Mouse (Mus musculus) intestine, embryonic 15.5 days (tissue): ENCODE measurements around the gene Pde4dip. TPM values are rescaled to one million over a fixed set of nuclear protein-coding genes. Genes with fewer than 3 reads are reported as not detected.

ENCODE experiments used
- ATAC-seq: fragments of 200-750 bp; cut with Nextera tagmentation; 2 replicates; pipeline ENCODE4 v1.8.0; 2017; ENCODE audit warnings: moderate TSS enrichment, moderate library complexity
- H3K27ac ChIP-seq: fragments of 300-500 bp; sonication (generic); 2 replicates; pipeline ENCODE4 v1.5.1; 2015; ENCODE audit warnings: mild to moderate bottlenecking, inconsistent platforms
- H3K27me3 ChIP-seq: fragments of 300-500 bp; sonication (generic); replicated peaks from 2 replicates; pipeline ENCODE4 v1.6.1; 2015; ENCODE audit warnings: inconsistent platforms
- H3K36me3 ChIP-seq: fragments of 300-500 bp; sonication (generic); 2 replicates; pipeline ENCODE4 v1.6.1; 2015; ENCODE audit warnings: inconsistent platforms
- H3K4me1 ChIP-seq: fragments of 300-500 bp; sonication (generic); replicated peaks from 2 replicates; pipeline ENCODE4 v1.6.1; 2015; ENCODE audit warnings: inconsistent platforms
- H3K4me2 ChIP-seq: fragments of 300-500 bp; sonication (generic); replicated peaks from 2 replicates; pipeline ENCODE4 v1.6.1; 2015; ENCODE audit warnings: mild to moderate bottlenecking, inconsistent platforms
- H3K4me3 ChIP-seq: fragments of 300-500 bp; sonication (generic); replicated peaks from 2 replicates; pipeline ENCODE4 v1.5.1; 2015; ENCODE audit warnings: inconsistent platforms
- H3K9ac ChIP-seq: fragments of 300-500 bp; sonication (generic); 2 replicates; pipeline ENCODE4 v1.6.1; 2015; ENCODE audit warnings: inconsistent platforms
- H3K9me3 ChIP-seq: fragments of 300-500 bp; sonication (generic); 2 replicates; pipeline ENCODE4 v1.6.1; 2016; ENCODE audit warnings: inconsistent platforms
- WGBS: fragments of 180-500 bp; shearing (Covaris S2); methylation state at CpG from one replicate; pipeline ENCODE4 v1.1.7; 2015; 5-methylcytosine and 5-hydroxymethylcytosine counted together
- polyA plus RNA-seq: library from polyadenylated mRNA; unstranded; fragments of >200 nt; fragmentation: Nextera tagmentation; extraction: Ambion mirVana; gene quantifications from 2 replicates; pipeline ENCODE4 v1.2.1, GENCODE M21; 2015

Pde4dip gene
- polyA plus RNA-seq, 1 experiment from 2014 or later: 23.8 TPM

- Histone ChIP-seq H3K9me3 (no peaks in the 10 kb centered on the region), H3K4me1 (no peaks in the 10 kb centered on the region), H3K4me2 (no peak overlapping the region), H3K27me3 (no peaks in the 10 kb centered on the region), H3K4me3 (no peak overlapping the region), H3K9ac (no peak overlapping the region), H3K27ac (no peak overlapping the region), H3K36me3 (no peaks in the 10 kb centered on the region)
- 88% methylated on average over 11 of the region's 11 CpGs for WGBS
- ATAC-seq: no peak
Observed at GRCm38 (mm10) chr3:97710134-97710533, 178.4 kb downstream of the Pde4dip start.

DNA sequence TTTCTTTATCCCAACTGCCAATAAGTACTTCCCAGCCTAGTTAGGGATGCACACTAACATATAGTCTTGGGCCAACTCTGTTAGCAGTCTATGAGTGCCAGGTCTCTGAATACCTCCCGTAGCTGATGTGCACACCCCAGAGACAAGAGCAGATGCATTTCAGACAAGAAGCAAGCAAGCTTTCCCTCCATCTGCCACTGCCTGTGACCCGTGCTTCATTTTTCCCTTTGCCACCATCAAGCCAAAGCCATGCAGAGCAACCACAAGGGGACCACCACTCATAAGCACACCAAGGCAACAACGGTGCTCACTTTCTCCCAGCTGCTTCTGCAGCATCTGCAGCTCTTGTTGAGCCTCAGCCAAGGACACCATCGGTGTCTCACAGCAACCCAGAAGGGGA, 181.9 kb downstream of the Pde4dip start:
- no peaks in the 10 kb centered on the region for H3K27me3 ChIP-seq

DNA sequence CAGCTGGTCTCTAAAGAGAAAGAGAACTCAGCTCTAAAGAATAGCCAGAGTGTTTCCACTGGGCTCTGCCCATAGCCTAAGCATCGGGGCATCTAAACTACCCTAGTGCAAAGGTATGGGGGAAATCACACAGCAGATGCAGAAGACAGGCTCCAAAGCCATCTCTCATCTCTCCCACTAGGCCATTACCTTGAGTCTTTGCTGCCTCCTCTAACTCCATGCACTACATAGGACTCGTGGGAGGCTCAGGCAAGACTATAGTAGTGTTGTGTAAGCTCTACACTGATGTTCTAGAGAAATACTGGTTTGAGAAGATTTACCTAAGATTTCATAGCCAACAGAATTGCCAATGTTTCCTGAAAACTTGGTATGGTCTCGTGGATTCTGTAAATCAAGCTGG, 183.0 kb downstream of the Pde4dip start:
- H3K9me3 ChIP-seq: no peaks in the 10 kb centered on the region
- 79% methylated on average over 3 of the region's 3 CpGs for WGBS
- no peaks in the 10 kb centered on the region for H3K36me3 ChIP-seq
- H3K4me3 ChIP-seq: no peak overlapping the region
- no peak overlapping the region for H3K4me2 ChIP-seq
- H3K4me1 ChIP-seq: no peaks in the 10 kb centered on the region
- H3K27me3 ChIP-seq: no peaks in the 10 kb centered on the region
- no peak overlapping the region for H3K9ac ChIP-seq
- H3K27ac ChIP-seq: no peak overlapping the region
- no peak for ATAC-seq

More for the DNA sequence above, 181.9 kb downstream of the Pde4dip start:
- 92% methylated on average over 4 of the region's 4 CpGs for WGBS
- H3K36me3 ChIP-seq: no peaks in the 10 kb centered on the region
- no peak overlapping the region for H3K27ac ChIP-seq
- no peak for ATAC-seq
- no peak overlapping the region for H3K4me3 ChIP-seq
- H3K9me3 ChIP-seq: no peaks in the 10 kb centered on the region
- H3K9ac ChIP-seq: no peak overlapping the region
- no peak overlapping the region for H3K4me2 ChIP-seq
- no peaks in the 10 kb centered on the region for H3K4me1 ChIP-seq

DNA sequence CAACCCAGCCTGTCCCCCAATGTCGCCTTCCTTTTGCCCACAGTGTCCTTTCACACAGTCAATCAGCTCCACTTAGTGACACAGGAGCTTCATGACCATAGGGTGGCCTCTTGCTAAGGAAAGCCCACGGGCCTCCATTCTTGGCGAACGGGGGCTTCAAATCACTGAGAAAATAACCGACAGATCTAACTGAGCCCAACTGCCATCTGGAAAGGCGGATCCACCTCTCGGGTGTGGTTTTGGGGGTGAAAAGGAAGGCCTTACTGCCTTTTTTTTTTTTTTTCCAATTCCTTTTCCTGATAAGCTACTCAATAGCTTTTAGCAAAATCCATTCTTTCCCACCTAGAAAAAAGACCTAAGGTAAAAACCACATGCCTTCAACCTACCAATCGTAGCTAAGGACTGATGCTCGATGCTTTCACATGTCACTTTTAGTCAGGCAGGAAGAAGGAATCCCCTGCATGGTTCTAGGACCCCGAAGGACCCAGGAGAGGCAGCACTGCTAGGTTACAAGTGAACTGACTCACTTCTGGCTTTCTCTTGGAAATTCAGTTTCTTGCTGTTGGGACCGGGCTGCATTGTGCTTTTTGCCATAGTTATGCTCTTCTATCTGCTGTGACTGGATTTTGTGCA, 185.9 kb downstream of the Pde4dip start:
- H3K4me3 ChIP-seq: no peak overlapping the region
- no peak overlapping the region for H3K27ac ChIP-seq
- ATAC-seq: no peak
- H3K27me3 ChIP-seq: no peaks in the 10 kb centered on the region
- no peaks in the 10 kb centered on the region for H3K36me3 ChIP-seq
- H3K4me1 ChIP-seq: no peaks in the 10 kb centered on the region
- no peak overlapping the region for H3K9ac ChIP-seq
- WGBS: 91% methylated on average over 11 of the region's 11 CpGs
- H3K4me2 ChIP-seq: no peak overlapping the region
- H3K9me3 ChIP-seq: no peaks in the 10 kb centered on the region

GRCm38 (mm10) chr3:97701198-97701597, 187.3 kb downstream of the Pde4dip start:
- WGBS: 46% methylated on average over 3 of the region's 3 CpGs
- Histone ChIP-seq H3K4me3 (no peak overlapping the region), H3K36me3 (no peaks in the 10 kb centered on the region), H3K9ac (no peak overlapping the region), H3K27me3 (no peaks in the 10 kb centered on the region), H3K9me3 (no peaks in the 10 kb centered on the region), H3K4me1 (no peaks in the 10 kb centered on the region), H3K4me2 (no peak overlapping the region), H3K27ac (no peak overlapping the region)
- ATAC-seq: no peak

- WGBS: 81% methylated on average over 3 of the region's 3 CpGs
- no peaks in the 10 kb centered on the region for H3K36me3 ChIP-seq
- H3K9ac ChIP-seq: no peak overlapping the region
- H3K9me3 ChIP-seq: no peaks in the 10 kb centered on the region
- ATAC-seq: no peak
- no peak overlapping the region for H3K27ac ChIP-seq
- H3K4me3 ChIP-seq: no peak overlapping the region
- no peak overlapping the region for H3K4me2 ChIP-seq
- no peaks in the 10 kb centered on the region for H3K4me1 ChIP-seq
- no peaks in the 10 kb centered on the region for H3K27me3 ChIP-seq
Observed at GRCm38 (mm10) chr3:97699061-97699460, 189.4 kb downstream of the Pde4dip start.

DNA sequence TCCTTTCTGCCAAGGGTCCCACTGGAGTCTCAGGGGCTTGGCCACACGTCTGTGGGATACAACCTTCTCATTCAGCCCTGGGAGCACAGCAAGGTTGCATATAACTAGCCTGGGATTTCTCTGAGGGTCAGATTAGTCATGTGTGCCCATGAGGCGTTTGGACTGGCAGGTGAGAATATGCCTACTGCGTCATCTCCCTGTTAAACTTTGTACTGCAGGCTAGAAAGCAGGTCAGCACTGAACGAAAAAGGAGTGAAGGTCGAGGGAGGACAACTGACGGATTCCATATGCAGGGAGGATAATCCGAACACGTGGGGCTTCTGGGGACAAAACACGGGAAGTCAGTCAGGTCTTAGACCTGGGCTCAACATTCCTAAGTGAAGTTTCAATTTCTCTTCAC, 191.2 kb downstream of the Pde4dip start:
- no peaks in the 10 kb centered on the region for H3K36me3 ChIP-seq
- no peak overlapping the region for H3K9ac ChIP-seq
- no peak overlapping the region for H3K4me2 ChIP-seq
- H3K9me3 ChIP-seq: no peaks in the 10 kb centered on the region
- no peaks in the 10 kb centered on the region for H3K4me1 ChIP-seq
- H3K4me3 ChIP-seq: no peak overlapping the region
- H3K27ac ChIP-seq: no peak overlapping the region
- H3K27me3 ChIP-seq: no peaks in the 10 kb centered on the region
- no peak for ATAC-seq
- WGBS: 61% methylated on average over 9 of the region's 9 CpGs

- no peaks in the 10 kb centered on the region for H3K27me3 ChIP-seq
- H3K9me3 ChIP-seq: no peaks in the 10 kb centered on the region
- H3K9ac ChIP-seq: no peak overlapping the region
- no peak for ATAC-seq
- no peaks in the 10 kb centered on the region for H3K4me1 ChIP-seq
- no peak overlapping the region for H3K4me2 ChIP-seq
- H3K36me3 ChIP-seq: no peaks in the 10 kb centered on the region
- no peak overlapping the region for H3K27ac ChIP-seq
- 83% methylated on average over 9 of the region's 9 CpGs for WGBS
- H3K4me3 ChIP-seq: no peak overlapping the region
Observed at GRCm38 (mm10) chr3:97696866-97697265, 191.6 kb downstream of the Pde4dip start.

GRCm38 (mm10) chr3:97693806-97694205, 194.7 kb downstream of the Pde4dip start:
- Histone ChIP-seq H3K4me2 (no peak overlapping the region), H3K4me1 (peaks cover 9% of the 10 kb centered on the region; the same call in 1 of the 2 replicates), H3K9ac (no peak overlapping the region), H3K27ac (no peak overlapping the region), H3K27me3 (no peaks in the 10 kb centered on the region), H3K36me3 (no peaks in the 10 kb centered on the region), H3K4me3 (no peak overlapping the region), H3K9me3 (no peaks in the 10 kb centered on the region)
- ATAC-seq: no peak
- WGBS: 79% methylated on average over 6 of the region's 6 CpGs

GRCm38 (mm10) chr3:97691443-97692017, 197.0 kb downstream of the Pde4dip start:
- no peak overlapping the region for H3K9ac ChIP-seq
- H3K9me3 ChIP-seq: no peaks in the 10 kb centered on the region
- no peaks in the 10 kb centered on the region for H3K27me3 ChIP-seq
- peaks cover 9% of the 10 kb centered on the region; the same call in 1 of the 2 replicates for H3K4me1 ChIP-seq
- 79% methylated on average over 12 of the region's 12 CpGs for WGBS
- no peaks in the 10 kb centered on the region for H3K36me3 ChIP-seq
- H3K27ac ChIP-seq: no peak overlapping the region
- H3K4me2 ChIP-seq: peak overlapping the region; percentile 31
- ATAC-seq: no peak
- H3K4me3 ChIP-seq: no peak overlapping the region

DNA sequence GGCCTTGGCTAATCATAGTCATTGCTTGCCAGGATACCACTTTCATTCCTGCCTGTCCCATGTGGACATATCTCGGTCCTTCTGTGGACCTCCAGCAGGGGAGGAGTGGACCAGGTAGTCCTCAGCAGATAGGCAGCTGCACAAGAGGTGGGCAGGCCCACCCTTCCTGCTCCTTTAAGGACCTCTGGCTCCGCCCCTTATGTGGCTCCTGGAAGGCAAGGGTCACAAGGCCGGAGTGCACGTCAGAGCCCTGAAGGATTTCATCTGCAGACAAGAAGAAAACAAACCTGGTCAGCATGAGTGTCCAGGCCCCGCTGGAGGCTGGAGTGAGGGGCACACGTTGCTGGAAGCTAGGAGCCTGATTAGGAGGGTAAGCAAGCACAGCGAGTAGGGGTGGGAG, 197.9 kb downstream of the Pde4dip start:
- 39% methylated on average over 7 of the region's 7 CpGs for WGBS
- no peak overlapping the region for H3K9ac ChIP-seq
- peak; percentile 52 for ATAC-seq
- H3K27ac ChIP-seq: no peak overlapping the region
- H3K9me3 ChIP-seq: no peaks in the 10 kb centered on the region
- H3K4me3 ChIP-seq: no peak overlapping the region
- H3K4me2 ChIP-seq: peak overlapping the region; percentile 31
- H3K4me1 ChIP-seq: peaks cover 9% of the 10 kb centered on the region; the same call in 1 of the 2 replicates
- no peaks in the 10 kb centered on the region for H3K36me3 ChIP-seq
- no peaks in the 10 kb centered on the region for H3K27me3 ChIP-seq

DNA sequence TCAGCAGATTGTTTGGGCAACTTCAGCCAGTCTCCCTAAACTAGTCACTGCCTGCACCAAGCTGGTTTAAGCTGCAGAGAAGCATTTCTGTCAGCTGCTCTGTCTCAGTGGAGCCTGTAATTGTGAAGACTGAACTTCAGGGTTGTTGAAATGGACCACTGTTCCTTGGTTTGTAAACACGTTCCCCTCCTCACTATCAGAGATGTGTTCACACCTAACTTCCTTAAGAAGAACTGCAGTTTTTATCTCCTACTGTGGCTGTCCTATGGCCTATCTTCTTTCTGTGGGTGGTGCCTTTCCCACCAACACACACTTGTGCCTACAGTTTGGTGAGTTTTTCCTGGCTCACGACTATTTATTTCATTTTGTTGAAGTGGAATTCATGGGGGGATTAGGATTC, 199.2 kb downstream of the Pde4dip start:
- Histone ChIP-seq H3K27ac (no peak overlapping the region), H3K4me3 (no peak overlapping the region), H3K27me3 (no peaks in the 10 kb centered on the region), H3K4me1 (peaks cover 9% of the 10 kb centered on the region; the same call in 1 of the 2 replicates), H3K9me3 (no peaks in the 10 kb centered on the region), H3K36me3 (no peaks in the 10 kb centered on the region), H3K4me2 (no peak overlapping the region), H3K9ac (no peak overlapping the region)
- no peak for ATAC-seq
- WGBS: 74% methylated on average over 2 of the region's 2 CpGs
